Mouse (Mus musculus): ENCODE results near the gene Fgd3.

GRCm38 (mm10) chr13:49218651-49219050, 101.5 kb downstream of the Fgd3 start:
- TF ChIP-seq CTCF (IDR thresholded peaks at IDR 0.05; ENCODE audit: borderline replicate concordance, insufficient read depth, low read depth, low read length) (no peak), POLR2A (IDR thresholded peaks at IDR 0.05; ENCODE audit: borderline replicate concordance, insufficient read depth, low read length) (no peak)

Measured in cerebellum, adult 2 months (tissue).